Mouse (Mus musculus): ENCODE results near the gene Cybrd1. TPM values are rescaled to one million over a fixed set of nuclear protein-coding genes. Genes with fewer than 3 reads are reported as not detected.

The Cybrd1 gene
- 22.1 TPM for polyA plus RNA-seq (2014; fragmentation: Illumina TruSeq; extraction: RNeasy Lipid Tissue Mini Kit (QIAGEN cat#74804))

DNA sequence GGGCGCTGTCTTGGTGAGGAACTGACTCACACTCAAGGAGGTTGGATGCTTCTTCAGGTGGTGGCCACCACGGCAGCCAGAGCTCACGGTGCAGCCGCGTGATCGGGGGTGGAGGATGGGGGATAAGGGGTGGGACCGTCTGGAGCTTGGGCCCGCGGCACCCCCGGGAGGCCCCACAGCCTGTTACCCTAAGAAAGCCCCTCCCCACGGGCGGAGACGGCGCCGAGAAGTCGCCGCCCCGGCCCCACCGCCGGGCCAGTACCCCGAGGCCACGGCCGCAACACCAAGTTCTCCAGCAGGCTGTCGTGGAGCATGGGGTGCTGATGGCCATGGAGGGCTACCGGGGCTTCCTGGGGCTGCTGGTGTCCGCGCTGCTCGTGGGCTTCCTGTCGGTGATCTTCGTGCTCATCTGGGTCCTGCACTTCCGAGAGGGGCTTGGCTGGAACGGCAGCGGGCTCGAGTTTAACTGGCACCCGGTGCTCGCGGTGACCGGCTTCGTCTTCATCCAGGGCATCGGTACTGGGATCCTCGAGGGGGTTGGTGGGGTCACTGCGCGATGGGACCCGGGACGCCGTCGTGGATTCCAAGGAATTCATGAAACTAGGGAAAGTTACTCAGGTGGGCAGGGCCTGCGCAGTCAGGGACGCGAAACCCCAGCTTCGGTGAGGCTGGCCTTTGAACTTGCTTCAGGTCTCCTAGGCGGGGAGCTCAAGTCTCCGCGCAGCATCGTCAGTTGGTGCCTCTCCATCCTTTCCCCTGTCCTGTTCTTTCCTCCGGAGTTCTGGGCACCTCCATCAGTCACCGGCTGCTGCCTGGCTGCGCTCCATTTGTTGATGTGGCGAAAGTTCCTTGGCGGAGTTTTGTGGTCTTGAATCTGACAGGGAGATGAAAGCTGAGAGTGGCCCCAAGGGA, at the start of gene Cybrd1:
Gene Cybrd1 (plus strand): TSS at position 127 of the 912 bp plus-strand sequence.

Other genes with a start within 250 kb of the Cybrd1 start
- gene Dcaf17, start 62.6 kb upstream of the Cybrd1 start, polyA plus RNA-seq (2014; fragmentation: Illumina TruSeq; extraction: RNeasy Lipid Tissue Mini Kit (QIAGEN cat#74804)): 29.3 TPM
- 22.2 TPM for gene Mettl8, start 62.3 kb upstream of the Cybrd1 start, polyA plus RNA-seq (2014; fragmentation: Illumina TruSeq; extraction: RNeasy Lipid Tissue Mini Kit (QIAGEN cat#74804))
- gene Dync1i2, start 93.8 kb downstream of the Cybrd1 start, polyA plus RNA-seq (2014; fragmentation: Illumina TruSeq; extraction: RNeasy Lipid Tissue Mini Kit (QIAGEN cat#74804)): 271 TPM
- 18.6 TPM for gene Slc25a12, start 249.8 kb downstream of the Cybrd1 start, polyA plus RNA-seq (2014; fragmentation: Illumina TruSeq; extraction: RNeasy Lipid Tissue Mini Kit (QIAGEN cat#74804))

Data from ovary, adult 10 weeks (tissue).